Mouse (Mus musculus) liver, embryonic 14.5 days (tissue): ENCODE data around the gene Dnhd1. TPM values are rescaled to one million over a fixed set of nuclear protein-coding genes. Genes with fewer than 3 reads are reported as not detected.

Source experiments
- ATAC-seq: fragments of 200-750 bp; cut with Nextera tagmentation; 2 replicates; pipeline ENCODE4 v1.8.0; 2017; ENCODE audit warnings: moderate number of reproducible peaks, mild to moderate bottlenecking, moderate library complexity; ENCODE audit not compliant: insufficient read depth
- DNase-seq, 3 experiments: peaks; one replicate each; pipeline ENCODE4 v3.0.0-alpha.2; 2012 to 2013; ENCODE audit warnings: low read depth in 3 of 3, low spot score in 3 of 3
- H3K27ac ChIP-seq: fragments of 300-500 bp; sonication (generic); 2 replicates; pipeline ENCODE4 v1.5.1; 2014; ENCODE audit warnings: moderate library complexity, mild to moderate bottlenecking, control low read depth, inconsistent platforms
- H3K27me3 ChIP-seq: fragments of 300-500 bp; sonication (generic); 2 replicates; pipeline ENCODE4 v1.6.1; 2014; ENCODE audit warnings: mild to moderate bottlenecking, low read length, moderate library complexity; ENCODE audit not compliant: control insufficient read depth, insufficient read depth
- H3K36me3 ChIP-seq: fragments of 300-500 bp; sonication (generic); replicated peaks from 2 replicates; pipeline ENCODE4 v1.6.1; 2014; ENCODE audit warnings: low read depth; ENCODE audit not compliant: control insufficient read depth, insufficient read depth
- H3K4me1 ChIP-seq, 2 experiments: fragments of 200-500 bp in 1 of 2; fragments of 300-500 bp in 1 of 2; sonication (generic) in 1 of 2; replicated peaks; 2 replicates each; pipeline ENCODE4 v1.6.1; 2012 to 2014; ENCODE audit warnings: antibody characterized with exemption in 1 of 2, inconsistent platforms in 1 of 2, low read length in 1 of 2; ENCODE audit not compliant: control insufficient read depth in 2 of 2, insufficient read depth in 2 of 2
- H3K4me2 ChIP-seq: fragments of 300-500 bp; sonication (generic); 2 replicates; pipeline ENCODE4 v1.6.1; 2014; ENCODE audit warnings: low read depth, mild to moderate bottlenecking, control low read depth, moderate library complexity
- H3K4me3 ChIP-seq, 2 experiments: fragments of 200-500 bp in 1 of 2; fragments of 300-500 bp in 1 of 2; sonication (generic) in 1 of 2; 2 replicates each; pipeline ENCODE4 v1.5.1; 2012 to 2014; ENCODE audit warnings: low read depth in 2 of 2, low read length in 2 of 2, mild to moderate bottlenecking in 2 of 2, control low read depth in 1 of 2, inconsistent platforms in 1 of 2, moderate library complexity in 1 of 2; ENCODE audit not compliant: insufficient read depth in 1 of 2
- H3K9ac ChIP-seq: fragments of 300-500 bp; sonication (generic); replicated peaks from 2 replicates; pipeline ENCODE4 v1.6.1; 2014; ENCODE audit warnings: mild to moderate bottlenecking, control low read depth, moderate library complexity
- H3K9me3 ChIP-seq: fragments of 300-500 bp; sonication (generic); 2 replicates; pipeline ENCODE4 v1.6.1; 2016; ENCODE audit warnings: low read length, mixed read lengths; ENCODE audit not compliant: control insufficient read depth
- CTCF ChIP-seq: IDR thresholded peaks from 2 replicates; pipeline ENCODE4 v1.5.1; 2016; ENCODE audit warnings: antibody characterized with exemption, low read depth, control low read depth
- EP300 ChIP-seq: IDR thresholded peaks from 2 replicates; pipeline ENCODE4 v1.6.1; 2016; ENCODE audit warnings: antibody characterized with exemption, low read depth
- WGBS: fragments of 180-500 bp; shearing (Covaris S2); extraction: QIAGEN DNeasy Blood & Tissue Kit; methylation state at CpG from one replicate; pipeline ENCODE4 v1.1.7; 2014; ENCODE audit not compliant: insufficient replicate concordance; 5-methylcytosine and 5-hydroxymethylcytosine counted together
- polyA plus RNA-seq, 2 experiments: library from polyadenylated mRNA; depleted of rRNA in 1 of 2; stranded (reverse) in 1 of 2; unstranded in 1 of 2; fragments of >200 nt; fragmentation: Nextera tagmentation in 1 of 2; extraction: Ambion mirVana in 1 of 2; gene quantifications; 2 replicates each; pipeline versions ENCODE4 v1.2.1 to v1.2.3; 2012 to 2014

The Dnhd1 gene
- polyA plus RNA-seq, 2 experiments: 0.11 to 0.57 TPM

GRCm38 (mm10) chr7:105743926-105744590, 93.4 kb downstream of the Dnhd1 start, which contains the start of gene Taf10:
TSS of gene Taf10 (minus strand) at chr7:105744361.
- Histone ChIP-seq H3K27ac (peak within 1 kb of the TSS; percentile 91), H3K4me2 (peak within 1 kb of the TSS; percentile 80), H3K9ac (peak within 1 kb of the TSS; percentile 96), H3K4me3 (peak within 1 kb of the TSS; percentile 84 to 99), H3K27me3 (no peaks in the 10 kb centered on the region), H3K4me1 (peaks cover 15 to 17% of the 10 kb centered on the region in 2 experiments), H3K36me3 (peaks cover 35% of the 10 kb centered on the region), H3K9me3 (no peaks in the 10 kb centered on the region)
- WGBS: under 1% methylated on average over 67 of the region's 67 CpGs
- peak; percentile 77 for TF ChIP-seq CTCF
- TF ChIP-seq EP300: no peak
- ATAC-seq (peak; percentile 99), DNase-seq (peak; percentile 86 to 88 (median 87))

- Histone ChIP-seq H3K9me3 (no peaks in the 10 kb centered on the region), H3K4me1 (peaks cover 16% of the 10 kb centered on the region in 2 experiments), H3K27me3 (no peaks in the 10 kb centered on the region), H3K4me3 (no peak overlapping the region), H3K4me2 (no peak overlapping the region), H3K36me3 (peaks cover 9% of the 10 kb centered on the region), H3K27ac (no peak overlapping the region), H3K9ac (no peak overlapping the region)
- TF ChIP-seq CTCF (no peak), EP300 (no peak)
- 71% methylated on average over 2 of the region's 2 CpGs for WGBS
- ATAC-seq (no peak), DNase-seq (no peak)
Observed at GRCm38 (mm10) chr7:105747776-105748175, 97.1 kb downstream of the Dnhd1 start.

- H3K4me3 ChIP-seq: peak within 1 kb of the TSS; percentile 85 to 95
- peak within 1 kb of the TSS; percentile 57 for H3K27ac ChIP-seq
- peaks cover 6 to 7% of the 10 kb centered on the region in 2 experiments for H3K4me1 ChIP-seq
- no peaks in the 10 kb centered on the region for H3K27me3 ChIP-seq
- ATAC-seq (peak; percentile 88), DNase-seq (peak; percentile 84 to 88 (median 87))
- peak within 1 kb of the TSS; percentile 90 for H3K9ac ChIP-seq
- H3K4me2 ChIP-seq: peak within 1 kb of the TSS; percentile 80
- TF ChIP-seq CTCF: no peak
- no peaks in the 10 kb centered on the region for H3K9me3 ChIP-seq
- WGBS: 15% methylated on average over 20 of the region's 20 CpGs
- peaks cover 1% of the 10 kb centered on the region; the same call in 1 of the 2 replicates for H3K36me3 ChIP-seq
Observed at GRCm38 (mm10) chr7:105751491-105752433, 101.1 kb downstream of the Dnhd1 start, which contains the start of gene Tpp1. TSS of gene Tpp1 (minus strand) at chr7:105752235.

- H3K9ac ChIP-seq: no peak overlapping the region
- peaks cover 6 to 7% of the 10 kb centered on the region in 2 experiments for H3K4me1 ChIP-seq
- no peaks in the 10 kb centered on the region; the same call in 1 of the 2 replicates for H3K36me3 ChIP-seq
- DNase-seq (no peak), ATAC-seq (no peak)
- no peak overlapping the region for H3K4me2 ChIP-seq
- H3K9me3 ChIP-seq: no peaks in the 10 kb centered on the region
- H3K27me3 ChIP-seq: no peaks in the 10 kb centered on the region
- TF ChIP-seq EP300: no peak
- no peak for TF ChIP-seq CTCF
- 65% methylated on average over 2 of the region's 2 CpGs for WGBS
- no peak overlapping the region for H3K27ac ChIP-seq
- H3K4me3 ChIP-seq: no peak overlapping the region
Observed at GRCm38 (mm10) chr7:105752716-105753115, 102.1 kb downstream of the Dnhd1 start.

- H3K36me3 ChIP-seq: no peaks in the 10 kb centered on the region
- no peaks in the 10 kb centered on the region for H3K27me3 ChIP-seq
- ATAC-seq (no peak), DNase-seq (no peak)
- WGBS: 73% methylated on average over 10 of the region's 10 CpGs
- H3K4me1 ChIP-seq: peaks cover 6 to 7% of the 10 kb centered on the region in 2 experiments
- TF ChIP-seq EP300: no peak
- TF ChIP-seq CTCF: no peak
- no peaks in the 10 kb centered on the region for H3K9me3 ChIP-seq
- no peak overlapping the region for H3K27ac ChIP-seq
- no peak overlapping the region for H3K4me3 ChIP-seq
- no peak overlapping the region for H3K9ac ChIP-seq
- H3K4me2 ChIP-seq: no peak overlapping the region
Observed at GRCm38 (mm10) chr7:105753281-105753680, 102.7 kb downstream of the Dnhd1 start.
